Mouse (Mus musculus): ENCODE measurements around the gene BC048562.
A peak's percentile ranks its signal among the peaks of the same experiment; 100 is the strongest.

BC048562 gene

GRCm38 (mm10) chr9:108436182-108436581 is at the start of gene BC048562:
Gene BC048562, plus strand, starts transcription at chr9:108436482.
- no peak for DNase-seq (ENCODE audit: low spot score in 2 of 2)

- no peak for DNase-seq (ENCODE audit: low spot score in 2 of 2)
These were observed 49.5 kb upstream of the BC048562 start for GRCm38 (mm10) chr9:108386816-108387215.

- DNase-seq (ENCODE audit: low spot score in 2 of 2), result no peak
These were observed 47.7 kb upstream of the BC048562 start for GRCm38 (mm10) chr9:108388601-108389000.

- no peak for DNase-seq (ENCODE audit: low spot score in 2 of 2)
These were observed 47.1 kb upstream of the BC048562 start for GRCm38 (mm10) chr9:108389220-108389619.

- no peak for DNase-seq (ENCODE audit: low spot score in 2 of 2)
These were observed 43.6 kb upstream of the BC048562 start, which contains the start of gene 1700102P08Rik for GRCm38 (mm10) chr9:108392676-108393075. Gene 1700102P08Rik, plus strand, starts transcription at chr9:108392805.

- no peak for DNase-seq (ENCODE audit: low spot score in 2 of 2)
These were observed 42.1 kb upstream of the BC048562 start for GRCm38 (mm10) chr9:108394191-108394590.

- DNase-seq (ENCODE audit: low spot score in 2 of 2), result no peak
These were observed 40.9 kb upstream of the BC048562 start for GRCm38 (mm10) chr9:108395427-108395826.

- DNase-seq (ENCODE audit: low spot score in 2 of 2), result no peak
These were observed 38.0 kb upstream of the BC048562 start for GRCm38 (mm10) chr9:108398324-108398723.

GRCm38 (mm10) chr9:108401186-108401960 is 34.9 kb upstream of the BC048562 start:
- DNase-seq (ENCODE audit: low spot score in 2 of 2), result no peak

- DNase-seq (ENCODE audit: low spot score in 2 of 2), result no peak
These were observed 33.2 kb upstream of the BC048562 start for GRCm38 (mm10) chr9:108403081-108403480.

GRCm38 (mm10) chr9:108404451-108404850 is 31.8 kb upstream of the BC048562 start:
- DNase-seq (ENCODE audit: low spot score in 2 of 2), result no peak

- no peak for DNase-seq (ENCODE audit: low spot score in 2 of 2)
These were observed 26.7 kb upstream of the BC048562 start for GRCm38 (mm10) chr9:108409535-108409934.

GRCm38 (mm10) chr9:108411381-108411942 is 24.8 kb upstream of the BC048562 start:
- no peak for DNase-seq (ENCODE audit: low spot score in 2 of 2)

GRCm38 (mm10) chr9:108412221-108412620 is 24.1 kb upstream of the BC048562 start:
- no peak for DNase-seq (ENCODE audit: low spot score in 2 of 2)

- no peak for DNase-seq (ENCODE audit: low spot score in 2 of 2)
These were observed 7.9 kb upstream of the BC048562 start, which contains the start of gene Ccdc36 for GRCm38 (mm10) chr9:108428384-108428783. Gene Ccdc36, minus strand, starts transcription at chr9:108428484.

GRCm38 (mm10) chr9:108431431-108432067 is 4.7 kb upstream of the BC048562 start:
- no peak for DNase-seq (ENCODE audit: low spot score in 2 of 2)

- no peak for DNase-seq (ENCODE audit: low spot score in 2 of 2)
These were observed 2.9 kb downstream of the BC048562 start for GRCm38 (mm10) chr9:108439176-108439575.

GRCm38 (mm10) chr9:108440485-108440884 is 4.2 kb downstream of the BC048562 start:
- no peak for DNase-seq (ENCODE audit: low spot score in 2 of 2)

- DNase-seq (ENCODE audit: low spot score in 2 of 2), result no peak
These were observed 5.1 kb downstream of the BC048562 start for GRCm38 (mm10) chr9:108441236-108441919.

- peak in 1 of 2 experiments; percentile 14 for DNase-seq (ENCODE audit: low spot score in 2 of 2)
These were observed 8.8 kb downstream of the BC048562 start for GRCm38 (mm10) chr9:108445125-108445524.

- no peak for DNase-seq (ENCODE audit: low spot score in 2 of 2)
These were observed 13.6 kb downstream of the BC048562 start for GRCm38 (mm10) chr9:108449860-108450259.
